Mouse (Mus musculus) megakaryocyte, embryonic 14.5 days (primary cell): ENCODE results near the gene Plac1.

Experiments
- FLI1 ChIP-seq: IDR thresholded peaks from 2 replicates; pipeline ENCODE4 v1.6.1; 2012; ENCODE audit warnings: low read length, inconsistent platforms, mixed read lengths
- GATA1 ChIP-seq: IDR thresholded peaks from 3 replicates; pipeline ENCODE4 v1.6.1; 2012; ENCODE audit warnings: mixed read lengths, low read length, inconsistent platforms, borderline replicate concordance

- TF ChIP-seq FLI1 = no peak
- no peak for TF ChIP-seq GATA1
Measured at GRCm38 (mm10) chrX:53179801-53180200, 60.1 kb downstream of the Plac1 start.
